Mouse (Mus musculus) myocyte (in vitro differentiated cells): Measurements from ENCODE around the gene Letm1.

Source experiments
- CEBPB ChIP-seq: IDR thresholded peaks from 2 replicates; pipeline ENCODE4 v1.6.1; 2011; ENCODE audit warnings: mild to moderate bottlenecking, moderate library complexity; ENCODE audit not compliant: poor library complexity, insufficient read depth, severe bottlenecking
- E2F4 ChIP-seq: IDR thresholded peaks from one replicate; pipeline ENCODE4 v1.6.1; 2011; ENCODE audit warnings: mild to moderate bottlenecking, control low read depth, moderate library complexity; ENCODE audit not compliant: insufficient read depth
- MYOD1 ChIP-seq, 3 experiments: IDR thresholded peaks; one replicate each; pipeline ENCODE4 v1.6.1; 2011; ENCODE audit warnings: control low read depth in 2 of 3, low read depth in 2 of 3, mild to moderate bottlenecking in 2 of 3, moderate library complexity in 1 of 3; ENCODE audit not compliant: insufficient read length in 2 of 3, control insufficient read depth in 1 of 3
- POLR2A ChIP-seq: IDR thresholded peaks from one replicate; pipeline ENCODE4 v1.6.1; 2011; ENCODE audit warnings: low read depth, mild to moderate bottlenecking, control low read depth, moderate library complexity; ENCODE audit not compliant: insufficient read length
- POLR2AphosphoS2 ChIP-seq: IDR thresholded peaks from one replicate; pipeline ENCODE4 v1.6.1; 2011; ENCODE audit warnings: low read depth, control low read depth; ENCODE audit not compliant: insufficient read length
- REST ChIP-seq: IDR thresholded peaks from one replicate; pipeline ENCODE4 v1.6.1; 2011; ENCODE audit warnings: mild to moderate bottlenecking, control low read depth, moderate library complexity; ENCODE audit not compliant: insufficient read depth, insufficient read length
- SRF ChIP-seq: IDR thresholded peaks from one replicate; pipeline ENCODE4 v1.6.1; 2011; ENCODE audit warnings: low read depth; ENCODE audit not compliant: control insufficient read depth, insufficient read length
- TCF12 ChIP-seq: IDR thresholded peaks from one replicate; pipeline ENCODE4 v1.6.1; 2011; ENCODE audit warnings: mild to moderate bottlenecking, control low read depth; ENCODE audit not compliant: poor library complexity, insufficient read depth, severe bottlenecking
- TCF3 ChIP-seq: IDR thresholded peaks from one replicate; pipeline ENCODE4 v1.6.1; 2011; ENCODE audit warnings: low read depth, control low read depth; ENCODE audit not compliant: insufficient read length
- USF1 ChIP-seq: IDR thresholded peaks from one replicate; pipeline ENCODE4 v1.6.1; 2011; ENCODE audit warnings: low read depth, mild to moderate bottlenecking, control low read depth, moderate library complexity

- TF ChIP-seq E2F4 (no peak), POLR2A (no peak), TCF3 (no peak), USF1 (no peak), TCF12 (no peak), MYOD1 (IDR thresholded peaks at IDR 0.05; ENCODE audit: control insufficient read depth in 1 of 3, insufficient read length in 2 of 3, low read depth in 2 of 3) (no peak), POLR2AphosphoS2 (no peak), SRF (no peak), REST (no peak), CEBPB (no peak)
These were observed 20.7 kb upstream of the Letm1 start for GRCm38 (mm10) chr5:33803337-33803736.
